Mouse (Mus musculus): Measurements from ENCODE around the gene Opcml.

The Opcml gene

DNA sequence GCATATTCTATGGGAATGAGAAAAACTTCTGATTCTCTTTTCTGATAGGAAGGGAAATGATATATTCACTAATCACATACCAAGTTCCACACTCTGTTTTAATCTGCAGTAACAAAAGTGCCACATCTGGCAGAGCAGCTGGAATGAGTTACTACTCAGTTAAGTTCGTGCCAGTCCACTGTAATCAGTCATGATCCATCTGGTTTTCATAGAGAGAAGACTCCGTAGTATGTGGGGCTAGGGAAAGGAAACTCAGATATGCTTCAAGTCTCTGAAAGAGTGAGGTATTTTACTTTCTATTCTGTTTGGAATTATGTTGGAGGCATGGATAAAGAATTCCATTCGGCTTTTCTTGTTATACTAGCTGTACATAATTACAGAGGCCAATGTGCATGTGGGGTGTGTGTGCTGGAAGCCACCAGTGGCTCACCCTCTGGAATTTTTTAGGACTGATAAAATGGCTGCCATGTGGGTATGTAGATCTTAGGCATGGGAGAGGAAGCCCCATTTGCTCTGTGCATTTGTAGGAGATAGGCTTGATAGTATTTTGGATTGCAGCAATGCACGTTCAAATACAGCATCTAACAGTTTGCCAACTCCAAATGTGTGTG is 966.4 kb downstream of the Opcml start:
- DNase-seq (ENCODE audit: low spot score in 2 of 2): no peak

DNA sequence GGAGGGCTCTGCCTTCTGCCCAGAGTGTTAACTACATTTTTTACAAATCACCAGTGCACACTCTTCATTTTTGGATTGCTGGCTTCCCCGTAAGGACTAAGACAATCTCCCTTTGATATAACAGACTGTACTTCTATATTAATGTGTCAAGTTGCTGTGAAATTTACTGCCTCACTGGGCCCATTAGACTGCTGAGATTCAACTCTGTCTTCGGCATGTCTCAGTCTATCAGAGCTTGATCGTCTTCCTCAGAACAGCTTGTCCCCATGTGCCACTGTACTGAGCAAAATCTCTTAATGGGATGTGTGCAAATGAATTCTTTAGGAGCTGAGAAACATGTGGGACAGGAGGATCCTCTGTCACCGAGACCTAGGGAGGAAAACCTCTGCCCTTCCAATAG is 970.9 kb downstream of the Opcml start:
- no peak for DNase-seq (ENCODE audit: low spot score in 2 of 2)

DNA sequence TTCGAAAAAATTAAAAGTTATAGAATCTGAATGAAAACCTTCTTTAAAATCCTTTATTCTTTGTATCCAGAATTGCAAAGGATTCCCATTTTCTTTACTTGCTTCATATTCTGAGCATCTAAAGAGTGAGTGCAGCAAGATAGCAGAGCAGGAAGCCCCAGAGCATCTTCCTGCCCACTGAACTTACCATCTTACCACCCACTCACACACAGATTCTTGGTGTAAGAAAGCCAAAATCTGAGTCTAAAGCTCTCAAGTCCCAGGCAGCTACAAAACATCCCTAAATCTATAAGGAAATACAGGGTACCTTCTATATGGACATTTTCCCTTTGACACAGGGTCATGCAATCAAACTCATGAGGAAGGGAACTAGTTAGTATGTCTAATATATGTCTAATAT is 973.6 kb downstream of the Opcml start:
- DNase-seq (ENCODE audit: low spot score in 2 of 2): no peak

DNA sequence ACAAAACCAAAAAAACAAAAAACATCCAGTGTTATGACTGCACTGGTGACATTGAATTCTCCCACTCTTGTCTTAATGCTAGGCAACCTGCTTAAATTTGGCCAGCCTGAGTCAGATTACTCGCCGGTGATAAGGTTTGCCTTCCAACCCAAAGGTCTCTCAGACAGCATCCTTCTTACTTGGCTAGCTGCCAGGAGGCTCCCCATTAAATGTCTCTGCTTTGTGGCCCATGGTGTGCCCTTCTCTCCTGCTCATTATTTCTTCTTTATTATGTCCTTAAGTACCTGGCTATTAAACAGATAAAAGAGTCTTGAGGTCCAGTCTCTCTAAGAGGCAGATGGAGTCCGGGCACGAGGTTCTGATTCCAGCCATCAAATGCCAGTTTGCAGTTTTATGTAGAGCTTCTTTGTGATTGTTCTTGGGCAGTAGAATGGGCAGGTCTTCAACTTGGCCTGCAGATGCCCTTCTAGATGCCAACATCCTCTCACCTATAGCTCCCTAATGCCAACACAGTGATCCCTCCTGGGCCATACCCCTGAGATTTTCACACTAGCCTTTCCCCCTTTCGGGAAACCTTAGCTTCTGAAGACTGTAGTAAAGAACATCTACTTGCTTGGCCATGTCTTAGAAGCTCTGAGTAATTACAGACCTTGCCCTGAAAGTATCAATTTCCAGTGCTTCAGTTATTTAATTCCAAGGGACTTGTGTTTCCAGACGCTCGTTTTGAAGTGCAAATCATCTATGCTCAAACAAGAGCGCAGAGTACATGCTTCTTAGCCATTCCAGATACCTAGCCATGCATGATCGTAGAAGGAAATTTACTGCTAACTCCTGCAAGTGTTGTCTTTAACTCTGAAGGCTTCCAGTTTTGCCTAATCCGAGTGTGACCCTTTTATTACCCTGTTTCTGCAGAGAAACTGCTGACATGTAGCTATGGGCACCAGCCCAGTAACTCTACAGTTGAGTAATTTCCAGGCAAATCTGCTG is 986.2 kb downstream of the Opcml start:
- no peak for DNase-seq (ENCODE audit: low spot score in 2 of 2)

DNA sequence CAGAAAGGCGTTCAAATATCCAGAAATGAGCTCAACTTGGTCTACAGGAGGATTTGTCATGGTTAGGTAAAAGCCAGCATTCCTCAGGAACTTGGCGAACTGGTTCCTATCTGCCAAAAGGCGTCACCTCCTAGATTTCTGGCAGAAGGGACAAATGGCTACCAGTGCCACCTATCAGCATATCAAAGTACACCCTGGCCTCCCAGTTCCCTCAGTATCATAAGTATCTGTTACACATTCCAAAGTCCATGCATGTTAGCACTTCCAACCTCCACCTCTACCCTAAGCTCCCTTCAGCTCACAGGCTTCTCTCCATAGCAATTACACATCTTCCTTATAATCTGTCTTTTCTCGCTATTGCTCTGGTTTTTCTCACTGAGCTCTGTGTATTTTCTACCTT is 993.3 kb downstream of the Opcml start:
- DNase-seq (ENCODE audit: low spot score in 2 of 2): no peak

DNA sequence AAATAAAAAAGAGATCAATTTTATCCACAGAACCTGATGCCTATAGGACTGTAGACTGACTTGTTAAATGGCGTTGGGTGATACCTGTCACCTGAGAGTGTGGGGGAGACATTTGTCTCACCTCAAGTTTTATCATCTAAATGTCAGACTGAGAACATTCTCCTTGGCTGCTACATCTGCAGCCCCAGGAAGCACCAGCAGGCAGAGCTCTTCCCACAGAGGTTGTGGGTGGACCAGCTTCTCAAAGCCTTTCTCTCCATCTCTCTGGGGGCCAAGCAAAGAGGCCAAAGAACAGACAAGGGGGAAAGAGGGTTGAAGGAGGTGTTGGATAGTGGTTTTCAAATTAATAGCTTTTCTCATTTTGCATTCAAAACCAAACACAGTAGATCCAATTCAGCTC is 998.9 kb downstream of the Opcml start:
- no peak for DNase-seq (ENCODE audit: low spot score in 2 of 2)

DNA sequence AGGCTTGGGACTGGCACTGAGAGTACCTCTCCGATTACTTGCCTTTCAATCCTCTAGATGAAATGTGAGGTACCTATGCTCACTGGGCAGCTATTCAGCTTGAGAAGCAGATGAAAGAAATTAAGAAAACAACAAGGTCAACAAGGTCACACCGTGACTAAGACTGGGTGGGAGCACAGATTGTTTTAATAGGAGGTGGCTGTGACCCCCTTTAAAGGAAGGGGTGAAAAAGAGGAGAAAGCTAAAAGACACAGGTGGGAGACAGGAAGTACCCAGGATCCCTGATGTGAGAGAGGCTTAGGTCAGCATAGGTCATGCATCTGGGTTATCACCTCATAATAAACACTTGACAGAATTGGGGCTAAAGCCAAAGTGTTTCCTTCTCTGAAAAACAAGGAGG is 1009.5 kb downstream of the Opcml start:
- no peak for DNase-seq (ENCODE audit: low spot score in 2 of 2)

DNA sequence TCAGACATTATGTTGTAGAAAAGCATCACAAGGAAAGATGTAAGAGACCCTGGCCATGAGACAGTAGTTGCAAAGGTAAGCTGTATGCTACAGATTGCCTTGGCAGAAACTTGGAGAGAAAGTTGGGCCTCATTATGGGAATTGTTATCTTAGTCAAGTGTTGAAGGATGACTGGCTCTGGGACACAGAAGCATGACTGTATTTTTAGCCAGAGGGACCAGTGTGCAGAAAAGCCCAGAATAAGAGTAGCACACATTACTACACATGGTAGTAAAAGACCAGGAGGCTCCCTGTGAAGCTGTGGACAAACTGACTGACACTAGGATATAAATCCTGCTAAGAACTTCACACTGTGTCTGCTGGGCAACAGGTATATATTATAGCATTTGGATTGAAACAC is 1016.1 kb downstream of the Opcml start:
- no peak for DNase-seq (ENCODE audit: low spot score in 2 of 2)

DNA sequence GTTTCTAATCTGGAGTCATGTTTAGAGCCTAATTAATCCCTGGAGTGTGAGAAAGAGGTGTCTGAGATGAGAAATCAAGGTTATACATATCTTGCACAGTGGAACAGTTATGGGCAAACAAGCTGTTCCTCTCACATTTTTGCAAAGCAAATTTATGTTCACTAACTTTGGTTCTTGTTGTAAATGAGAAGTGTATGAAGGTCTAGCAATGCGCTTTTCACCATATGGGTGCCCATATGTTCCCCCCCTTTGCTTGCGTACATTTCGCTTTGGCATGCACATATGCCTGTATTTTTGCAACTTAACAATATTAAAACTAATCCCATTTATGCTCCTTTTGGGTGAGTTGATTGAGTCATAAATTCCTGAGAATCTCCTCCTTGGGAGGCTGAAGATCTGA is 1031.5 kb downstream of the Opcml start:
- no peak for DNase-seq (ENCODE audit: low spot score in 2 of 2)

DNA sequence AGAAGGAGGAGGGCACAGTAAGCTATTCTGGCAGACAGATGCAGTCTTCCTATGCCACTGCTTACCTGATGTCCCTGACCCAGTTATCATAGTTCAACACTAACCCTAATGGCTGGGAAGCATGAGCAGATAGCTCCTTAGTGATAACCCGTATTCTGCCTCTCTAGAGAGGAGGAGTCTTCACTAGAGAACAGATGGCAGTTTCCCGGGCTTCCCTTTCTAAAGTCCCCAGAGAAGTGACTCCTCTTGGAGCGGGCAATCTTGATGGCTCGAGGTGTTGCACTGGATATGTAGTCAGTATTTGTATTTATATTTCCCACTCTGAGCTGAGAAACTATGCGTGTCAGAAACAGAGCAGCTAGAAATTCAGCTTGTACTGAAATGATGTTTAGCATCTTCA is 1031.9 kb downstream of the Opcml start:
- no peak for DNase-seq (ENCODE audit: low spot score in 2 of 2)

DNA sequence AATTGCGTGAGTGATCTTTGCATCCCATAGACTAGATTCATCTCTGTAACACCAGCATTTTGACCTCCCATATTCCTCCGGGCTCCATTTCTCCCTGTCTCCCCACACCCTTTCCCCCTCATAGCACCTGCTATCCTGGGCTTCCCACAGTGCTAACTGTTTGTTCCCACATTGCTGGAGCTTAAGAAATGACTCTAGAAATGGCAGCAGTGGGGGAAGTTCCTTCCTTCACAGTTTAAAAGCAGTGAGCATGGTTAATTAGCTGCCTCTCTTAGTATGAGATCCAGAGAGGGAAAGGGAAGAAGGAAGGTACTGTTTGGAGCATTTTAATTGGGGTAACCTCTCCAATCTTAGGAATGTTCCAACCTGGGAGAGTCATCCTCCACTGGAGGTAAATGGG is 1035.2 kb downstream of the Opcml start:
- no peak for DNase-seq (ENCODE audit: low spot score in 2 of 2)

DNA sequence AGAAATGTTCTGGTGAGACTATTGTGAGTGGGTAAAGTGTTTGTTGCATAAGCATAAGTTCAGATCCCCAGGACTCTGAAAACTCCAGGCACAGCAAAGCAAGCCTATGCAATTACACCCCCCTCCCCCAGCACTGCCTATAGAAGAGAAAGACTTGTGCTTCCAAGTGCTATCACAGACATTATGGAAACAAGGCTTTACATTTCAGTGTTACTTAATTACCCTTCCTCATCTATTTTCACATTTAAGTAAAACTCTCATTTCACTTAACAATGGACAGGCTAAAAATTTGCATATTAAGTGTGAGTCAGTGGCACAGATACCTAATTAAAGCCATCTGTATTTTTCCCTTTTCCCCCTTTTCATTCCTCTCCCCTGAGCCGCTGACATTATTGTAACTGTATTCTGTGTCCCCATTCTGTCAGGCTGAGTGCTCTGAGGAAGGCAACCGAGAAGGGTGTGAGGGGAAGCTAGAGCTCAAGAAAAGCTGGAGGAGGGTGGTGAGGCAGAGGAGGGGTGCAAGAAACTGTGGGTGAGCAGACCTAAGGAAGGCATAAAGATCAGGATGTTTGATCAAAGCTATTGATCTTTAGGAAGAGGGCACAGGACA is 1055.5 kb downstream of the Opcml start:
- DNase-seq (ENCODE audit: low spot score in 2 of 2): peak in 1 of 2 experiments; percentile 16

DNA sequence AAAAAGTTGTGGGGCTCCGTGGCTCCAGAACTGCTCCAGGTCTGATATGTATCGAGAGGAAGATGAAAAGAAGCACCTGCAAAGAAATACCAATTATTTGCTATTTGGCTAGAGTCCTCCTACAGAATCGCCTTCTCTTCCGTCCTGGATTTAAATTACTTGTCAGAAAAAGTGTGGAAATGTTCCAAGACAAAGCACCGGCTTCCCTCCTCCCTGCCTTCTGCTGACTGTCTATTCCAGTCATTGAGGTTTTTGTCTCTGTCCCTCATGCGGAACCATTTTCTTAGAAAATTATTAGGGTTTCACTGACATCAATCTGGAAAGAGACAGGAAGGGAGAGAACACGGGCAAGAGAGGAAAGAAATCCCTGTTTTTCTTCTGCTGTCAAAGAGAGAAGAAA is 1065.3 kb downstream of the Opcml start:
- peak in 1 of 2 experiments; percentile 2 for DNase-seq (ENCODE audit: low spot score in 2 of 2)

DNA sequence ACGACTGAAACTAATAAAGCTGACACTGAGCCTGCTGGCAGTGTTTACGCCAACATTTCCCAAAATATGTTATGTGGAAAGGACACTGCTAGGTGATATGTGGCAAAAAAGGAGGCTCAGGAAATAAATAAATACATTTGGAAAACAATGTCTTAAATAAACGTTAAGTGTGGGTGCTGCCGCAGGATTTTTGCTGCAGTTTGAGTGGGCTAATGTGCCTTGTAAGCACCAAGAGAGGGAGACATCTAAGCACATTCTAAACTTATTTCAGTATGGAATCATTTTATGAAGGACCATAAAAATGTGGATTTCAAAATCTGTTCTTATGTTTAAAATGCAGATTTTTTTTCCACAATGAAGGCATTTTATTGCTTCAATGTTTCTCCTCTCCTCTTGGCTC is 1071.4 kb downstream of the Opcml start:
- DNase-seq (ENCODE audit: low spot score in 2 of 2): no peak

DNA sequence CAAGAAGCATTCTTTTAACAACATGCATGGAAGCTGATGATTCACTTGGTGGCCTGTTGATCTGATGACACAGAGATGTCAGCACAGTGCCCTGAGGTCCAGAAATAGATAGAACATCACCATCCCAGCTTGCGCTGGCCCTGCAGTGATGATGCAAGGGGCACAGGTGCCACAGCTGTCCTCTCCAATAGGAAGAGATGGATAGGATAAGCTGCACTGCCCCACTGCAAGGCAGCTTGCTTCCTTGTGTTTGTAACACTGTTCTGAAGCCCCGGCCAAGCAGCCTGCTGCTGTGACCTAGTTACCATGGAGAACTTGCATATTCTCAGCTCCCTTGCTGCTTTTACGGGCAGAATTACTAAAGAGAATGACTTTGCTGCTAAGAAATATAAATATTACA is 1076.7 kb downstream of the Opcml start:
- no peak for DNase-seq (ENCODE audit: low spot score in 2 of 2)

DNA sequence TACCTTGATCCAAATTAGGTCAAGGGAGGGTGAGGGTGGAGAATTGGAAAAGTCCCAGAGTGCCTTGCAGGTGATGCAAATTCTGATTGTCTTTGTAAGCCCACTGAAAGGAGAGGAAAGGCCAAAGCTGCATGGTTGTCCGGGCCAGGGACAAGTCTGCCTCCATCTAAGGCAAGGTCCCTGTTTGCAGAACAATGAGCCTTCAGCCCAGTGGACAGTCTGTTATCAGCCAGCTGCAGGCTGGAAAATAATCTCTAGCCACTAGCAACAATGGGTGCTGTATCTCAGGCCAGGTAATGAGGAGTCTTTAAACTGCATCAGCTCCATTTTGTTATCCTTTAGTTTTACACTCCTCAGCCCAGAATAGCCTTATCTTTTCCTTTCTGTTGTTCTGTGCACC is 1079.9 kb downstream of the Opcml start:
- DNase-seq (ENCODE audit: low spot score in 2 of 2): no peak

DNA sequence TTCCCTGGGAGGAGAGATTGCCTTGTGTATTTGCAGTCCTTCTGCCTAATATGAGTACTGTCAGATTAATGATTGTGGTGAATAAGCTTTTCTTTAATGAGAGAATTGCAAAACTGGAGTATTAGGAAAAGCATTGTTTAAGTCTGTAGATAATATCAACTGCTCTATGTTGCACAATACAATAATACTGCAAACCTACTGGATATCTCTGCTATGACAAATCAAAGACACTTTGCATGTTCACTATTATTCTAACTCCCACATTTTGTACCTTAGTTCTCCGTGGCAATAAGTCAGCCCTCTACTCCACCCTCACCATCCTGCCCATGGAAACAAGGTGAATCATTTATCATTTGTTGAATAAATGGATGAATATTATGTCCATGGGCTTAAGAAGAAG is 1092.0 kb downstream of the Opcml start:
- DNase-seq (ENCODE audit: low spot score in 2 of 2): no peak

DNA sequence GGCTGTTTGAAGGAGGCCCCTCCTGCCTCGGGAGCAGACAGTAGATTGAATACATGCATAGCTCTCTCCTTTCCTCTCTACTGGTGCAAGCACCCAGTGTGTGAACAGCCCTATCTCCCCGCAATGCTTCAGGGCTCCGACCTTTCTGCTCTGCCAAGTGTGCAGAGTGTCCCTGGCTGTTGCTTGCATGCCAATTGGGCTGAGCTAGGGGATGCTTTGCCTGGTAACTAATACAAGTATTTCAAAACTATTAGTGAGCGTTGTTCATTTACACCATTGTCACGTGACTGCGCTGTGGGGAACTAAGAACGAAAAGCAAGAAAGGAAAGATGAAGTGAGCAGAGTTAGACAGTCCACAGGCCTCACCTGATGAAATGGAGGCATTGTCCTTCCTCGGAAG is 1101.0 kb downstream of the Opcml start:
- DNase-seq (ENCODE audit: low spot score in 2 of 2): no peak

DNA sequence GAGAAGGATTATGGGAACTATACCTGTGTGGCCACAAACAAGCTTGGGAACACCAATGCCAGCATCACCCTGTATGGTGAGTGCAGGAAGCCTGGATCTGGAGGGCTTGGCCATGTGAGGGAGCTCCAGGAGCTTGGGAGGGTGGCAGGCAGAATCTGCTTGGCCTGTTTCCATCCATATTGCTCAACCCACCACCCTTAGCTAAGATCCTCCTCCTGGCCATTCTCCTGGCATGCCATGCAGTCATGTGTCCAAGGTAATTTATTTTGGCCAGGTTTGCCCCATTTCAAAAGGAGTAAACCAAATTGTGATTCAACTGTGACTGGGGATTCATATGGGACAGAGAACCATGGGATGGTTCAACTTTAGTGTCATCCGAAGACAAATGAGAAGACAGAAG is 1112.7 kb downstream of the Opcml start:
- no peak for DNase-seq (ENCODE audit: low spot score in 2 of 2)

DNA sequence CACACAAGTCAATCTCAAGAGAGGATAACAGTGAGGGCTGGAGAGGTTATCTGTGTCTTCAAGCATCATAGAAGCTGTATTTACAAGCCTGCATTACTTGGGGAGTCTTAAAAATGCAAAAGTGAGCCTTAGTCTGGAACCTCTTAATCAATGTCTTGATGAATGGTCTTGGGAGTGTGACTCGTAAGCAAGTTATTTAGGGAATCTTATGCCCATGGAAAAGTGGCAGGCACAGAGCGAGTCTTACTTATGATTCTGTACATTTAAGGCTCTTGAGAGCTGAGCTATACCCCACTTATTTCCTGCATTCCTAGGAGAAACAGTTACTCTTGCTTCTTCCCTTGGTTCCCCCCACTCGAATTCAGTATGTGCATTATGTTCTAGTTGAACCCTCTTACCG is 1119.2 kb downstream of the Opcml start:
- DNase-seq (ENCODE audit: low spot score in 2 of 2): no peak

DNA sequence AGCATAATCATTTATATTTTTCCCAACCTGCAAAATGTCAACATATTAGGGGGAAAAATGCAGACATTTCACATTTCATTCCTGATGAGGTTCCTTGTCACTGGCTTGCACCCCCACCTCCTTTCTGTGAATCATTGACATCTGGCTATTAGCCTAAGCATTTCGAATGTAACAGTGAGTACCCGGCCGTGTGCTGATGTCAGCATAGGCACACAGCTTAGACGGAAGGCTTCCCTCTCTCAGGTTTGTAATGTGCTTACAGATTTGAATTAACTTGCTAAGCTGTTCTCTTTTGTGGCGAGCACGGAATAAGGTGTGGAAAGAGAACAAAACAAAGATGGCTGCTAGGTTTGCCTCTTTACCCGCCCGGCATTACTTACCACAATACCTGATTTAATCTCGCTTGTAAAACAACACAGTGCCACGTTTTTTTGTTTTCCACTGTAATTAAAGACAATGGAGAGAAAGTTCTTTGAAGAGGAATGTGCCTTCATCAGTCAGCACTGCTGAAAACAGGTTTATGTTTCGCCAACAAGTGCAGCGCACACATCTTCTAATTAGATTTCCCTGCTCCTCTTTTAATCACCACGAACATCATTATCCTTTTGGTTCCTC is 1121.1 kb downstream of the Opcml start:
- DNase-seq (ENCODE audit: low spot score in 2 of 2): no peak

DNA sequence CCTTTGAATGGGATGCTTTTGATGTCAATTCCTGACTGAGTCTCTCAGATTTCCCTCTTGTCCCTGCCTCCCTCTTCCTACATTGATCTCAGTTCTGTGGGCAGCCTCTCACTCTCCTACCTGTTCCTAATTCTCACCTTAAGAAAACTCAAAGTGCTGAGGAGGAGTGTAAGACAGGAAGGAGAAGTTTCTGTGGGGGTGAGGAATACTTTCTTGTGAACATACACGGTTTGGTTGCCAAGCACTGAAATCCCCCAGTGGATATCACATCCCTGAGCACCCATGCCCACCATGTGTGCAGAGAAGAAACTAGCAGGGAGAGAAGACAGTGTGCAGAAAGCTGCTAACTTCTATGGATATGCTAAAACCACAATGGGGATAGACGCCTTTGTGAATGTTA is 1141.5 kb downstream of the Opcml start:
- no peak for DNase-seq (ENCODE audit: low spot score in 2 of 2)

DNA sequence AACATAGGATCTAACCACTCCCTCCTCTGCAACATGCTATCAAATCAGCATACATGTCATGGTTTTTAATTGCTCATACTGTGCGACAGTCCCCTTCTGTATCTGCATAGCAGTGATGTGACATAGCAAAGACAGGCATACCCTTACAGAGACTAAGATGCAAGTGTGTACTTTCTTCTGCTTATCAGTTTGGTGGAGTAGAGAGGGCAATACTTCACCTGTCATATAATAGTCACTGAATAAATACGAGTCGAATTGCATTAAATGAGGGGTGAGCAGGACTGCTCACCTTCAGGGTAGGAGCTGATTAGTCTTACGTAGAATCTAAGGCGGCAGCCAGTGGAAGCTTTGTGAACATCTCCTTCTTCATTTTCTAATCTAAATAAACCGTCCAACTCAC is 1146.6 kb downstream of the Opcml start:
- DNase-seq (ENCODE audit: low spot score in 2 of 2): no peak
